Mouse (Mus musculus): Measurements from ENCODE around the gene 2610318N02Rik. TPM values are rescaled to one million over a fixed set of nuclear protein-coding genes. Genes with fewer than 3 reads are reported as not detected.
A peak's percentile ranks its signal among the peaks of the same experiment; 100 is the strongest.

The 2610318N02Rik gene
- polyA plus RNA-seq, 1 experiment = 0.89 TPM

DNA sequence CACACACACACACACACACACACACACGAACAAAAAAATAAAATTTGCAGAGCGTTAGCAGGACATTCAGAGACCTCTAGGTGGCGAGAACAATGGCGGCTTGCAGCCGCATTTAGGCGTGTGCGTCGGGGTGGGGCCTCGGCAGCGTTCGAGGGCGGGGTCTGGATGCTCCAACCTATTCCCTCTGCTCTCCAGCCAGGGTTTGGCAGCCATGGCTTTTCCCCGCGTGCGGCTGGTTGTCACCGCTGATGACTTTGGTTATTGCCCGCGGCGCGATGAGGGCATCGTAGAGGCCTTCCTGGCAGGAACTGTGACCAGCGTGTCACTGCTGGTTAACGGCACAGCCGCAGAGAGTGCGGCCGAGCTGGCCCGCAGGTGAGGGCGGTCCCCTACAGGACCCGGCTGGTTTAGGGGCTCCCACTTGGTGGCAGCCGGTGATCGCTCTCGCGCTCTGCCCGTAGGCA, 21.8 kb upstream of the 2610318N02Rik start, which contains the start of gene Ccdc116:
Ccdc116 (minus strand) TSS at position 458 of the 464 bp plus-strand sequence.
- peak within 1 kb of the TSS; percentile 64 for H3K4me3 ChIP-seq (replicated peaks; ENCODE audit: extremely low read depth, low read depth, low read length)
- under 1% methylated on average over 34 of the region's 34 CpGs for WGBS
- TF ChIP-seq POLR2A (IDR thresholded peaks at IDR 0.05; ENCODE audit: borderline replicate concordance, extremely low read depth, low read depth, low read length) = no peak
- TF ChIP-seq CTCF (IDR thresholded peaks at IDR 0.05; ENCODE audit: insufficient read depth, low read length) = peak; percentile 51
- peaks cover 10% of the 10 kb centered on the region for H3K4me1 ChIP-seq (ENCODE audit: control insufficient read depth, insufficient read depth, low read length)
- peak; percentile 68 for DNase-seq

DNA sequence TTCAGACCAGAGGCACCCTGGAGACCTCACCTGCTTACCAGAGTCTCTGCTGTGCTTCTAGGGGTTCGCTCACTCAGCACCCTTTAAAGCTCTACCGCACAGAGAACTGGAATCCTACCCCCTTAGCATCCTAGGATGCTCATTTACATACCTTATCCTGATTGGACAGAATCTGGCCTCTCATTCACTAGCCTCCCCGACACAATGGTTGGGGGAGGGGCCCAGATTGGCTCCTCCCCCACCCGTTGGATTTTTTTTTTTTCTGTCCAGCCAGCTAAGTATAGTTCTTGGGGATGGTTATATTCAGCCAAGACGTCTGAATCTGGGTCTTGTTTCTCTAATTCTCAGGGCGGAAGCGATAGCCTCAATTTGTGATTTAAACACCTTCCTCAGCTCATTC, 19.4 kb upstream of the 2610318N02Rik start, which contains the start of gene Ydjc:
Ydjc (plus strand) TSS at position 283 of the 400 bp plus-strand sequence.
- WGBS = 32% methylated on average over 7 of the region's 7 CpGs

DNA sequence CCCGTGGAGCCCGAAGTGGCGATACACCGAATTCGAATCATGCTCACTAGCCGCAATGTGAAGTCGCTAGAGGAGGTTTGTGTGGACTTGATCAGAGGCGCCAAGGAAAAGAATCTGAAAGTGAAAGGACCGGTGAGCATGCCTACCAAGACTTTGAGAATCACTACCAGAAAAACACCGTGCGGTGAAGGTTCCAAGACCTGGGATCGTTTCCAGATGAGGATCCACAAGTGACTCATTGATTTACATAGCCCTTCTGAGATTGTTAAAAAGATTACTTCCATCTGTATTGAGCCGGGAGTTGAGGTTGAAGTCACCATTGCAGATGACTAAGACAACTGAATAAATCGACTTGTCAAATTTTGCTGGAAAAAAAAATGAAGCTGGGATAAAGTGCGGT, 12.4 kb upstream of the 2610318N02Rik start:
- DNase-seq = no peak
- no peak overlapping the region for H3K4me3 ChIP-seq (replicated peaks; ENCODE audit: extremely low read depth, low read depth, low read length)
- 82% methylated on average over 15 of the region's 15 CpGs for WGBS
- TF ChIP-seq CTCF (IDR thresholded peaks at IDR 0.05; ENCODE audit: insufficient read depth, low read length) = no peak
- TF ChIP-seq POLR2A (IDR thresholded peaks at IDR 0.05; ENCODE audit: borderline replicate concordance, extremely low read depth, low read depth, low read length) = no peak
- H3K4me1 ChIP-seq (ENCODE audit: control insufficient read depth, insufficient read depth, low read length) = no peaks in the 10 kb centered on the region

More for the DNA sequence above, 19.4 kb upstream of the 2610318N02Rik start, which contains the start of gene Ydjc:
- peaks cover 10% of the 10 kb centered on the region for H3K4me1 ChIP-seq (ENCODE audit: control insufficient read depth, insufficient read depth, low read length)
- no peak for DNase-seq
- no peak within 1 kb of the TSS for H3K4me3 ChIP-seq (replicated peaks; ENCODE audit: extremely low read depth, low read depth, low read length)
- TF ChIP-seq CTCF (IDR thresholded peaks at IDR 0.05; ENCODE audit: insufficient read depth, low read length) (no peak), POLR2A (IDR thresholded peaks at IDR 0.05; ENCODE audit: borderline replicate concordance, extremely low read depth, low read depth, low read length) (no peak)

DNA sequence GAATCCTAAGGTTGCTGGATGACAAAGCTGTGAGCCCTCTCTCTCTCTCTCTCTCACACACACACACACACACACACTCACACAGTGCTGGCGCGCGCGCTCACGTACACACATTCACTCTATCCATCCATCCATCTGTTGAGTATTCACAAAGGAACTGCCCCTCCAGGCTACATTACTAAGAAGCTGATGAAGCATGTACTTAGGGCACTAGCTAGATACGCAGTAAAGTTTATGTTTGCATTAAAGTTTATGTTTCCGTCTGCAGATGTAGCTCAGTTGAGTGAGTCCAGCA, 7.9 kb upstream of the 2610318N02Rik start:
- Histone ChIP-seq H3K4me1 (ENCODE audit: control insufficient read depth, insufficient read depth, low read length) (peaks cover 3% of the 10 kb centered on the region; the same call in 1 of the 2 replicates), H3K4me3 (replicated peaks; ENCODE audit: extremely low read depth, low read depth, low read length) (no peak overlapping the region)
- 38% methylated on average over 7 of the region's 7 CpGs for WGBS
- no peak for DNase-seq
- TF ChIP-seq POLR2A (IDR thresholded peaks at IDR 0.05; ENCODE audit: borderline replicate concordance, extremely low read depth, low read depth, low read length) (no peak), CTCF (IDR thresholded peaks at IDR 0.05; ENCODE audit: insufficient read depth, low read length) (no peak)

DNA sequence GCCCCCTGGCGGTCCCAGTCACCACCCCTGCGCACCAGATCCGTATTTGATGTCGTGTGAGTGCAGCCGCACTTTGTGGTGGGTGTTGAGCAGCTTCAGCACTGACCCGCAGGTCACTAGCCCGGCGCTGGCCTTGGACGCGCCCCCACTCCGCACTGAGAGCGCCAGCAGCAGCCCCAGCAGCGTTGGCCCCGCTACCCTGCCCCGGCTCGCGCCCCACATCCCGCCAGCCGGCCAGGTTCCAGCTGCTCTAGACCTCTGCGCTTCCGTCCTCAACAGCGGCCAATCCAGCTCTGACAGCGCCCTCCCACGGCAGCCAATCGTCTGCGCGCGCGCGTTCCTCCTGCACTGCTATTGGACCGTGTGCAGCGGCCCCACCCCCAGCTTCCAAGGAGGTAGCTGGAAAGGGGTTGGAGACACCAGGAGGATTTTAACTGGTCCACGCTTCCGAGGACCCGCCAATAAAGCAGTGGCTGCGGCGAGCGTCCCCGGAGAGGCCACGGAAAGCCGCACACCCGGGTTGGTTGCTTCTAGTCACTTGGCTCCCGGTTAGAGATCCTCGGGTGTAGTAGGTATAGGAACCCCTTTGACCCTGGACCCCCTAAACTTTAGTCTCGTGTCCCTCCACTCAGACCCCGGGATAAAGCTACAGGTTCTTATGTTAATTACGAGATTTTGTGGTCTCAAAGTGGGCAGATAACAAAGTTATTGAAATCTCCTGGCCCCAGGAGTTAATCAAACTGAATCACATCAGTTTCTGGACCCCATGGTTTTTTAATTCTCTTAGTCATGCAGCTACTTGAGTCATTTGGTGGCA, 7.3 kb upstream of the 2610318N02Rik start, which contains the start of gene Sdf2l1:
Sdf2l1 (minus strand) TSS at position 295 of the 817 bp plus-strand sequence.
- 0 out of 2 replicates have a peak, but pooled peaks have one; percentile 4 for TF ChIP-seq CTCF (IDR thresholded peaks at IDR 0.05; ENCODE audit: insufficient read depth, low read length)
- TF ChIP-seq POLR2A (IDR thresholded peaks at IDR 0.05; ENCODE audit: borderline replicate concordance, extremely low read depth, low read depth, low read length) = peak; percentile 29; the same call in 1 of the 2 replicates
- Histone ChIP-seq H3K4me3 (replicated peaks; ENCODE audit: extremely low read depth, low read depth, low read length) (peak within 1 kb of the TSS; percentile 86), H3K4me1 (ENCODE audit: control insufficient read depth, insufficient read depth, low read length) (peaks cover 3% of the 10 kb centered on the region; the same call in 1 of the 2 replicates)
- under 1% methylated on average over 47 of the region's 47 CpGs for WGBS
- DNase-seq = peak; percentile 95

DNA sequence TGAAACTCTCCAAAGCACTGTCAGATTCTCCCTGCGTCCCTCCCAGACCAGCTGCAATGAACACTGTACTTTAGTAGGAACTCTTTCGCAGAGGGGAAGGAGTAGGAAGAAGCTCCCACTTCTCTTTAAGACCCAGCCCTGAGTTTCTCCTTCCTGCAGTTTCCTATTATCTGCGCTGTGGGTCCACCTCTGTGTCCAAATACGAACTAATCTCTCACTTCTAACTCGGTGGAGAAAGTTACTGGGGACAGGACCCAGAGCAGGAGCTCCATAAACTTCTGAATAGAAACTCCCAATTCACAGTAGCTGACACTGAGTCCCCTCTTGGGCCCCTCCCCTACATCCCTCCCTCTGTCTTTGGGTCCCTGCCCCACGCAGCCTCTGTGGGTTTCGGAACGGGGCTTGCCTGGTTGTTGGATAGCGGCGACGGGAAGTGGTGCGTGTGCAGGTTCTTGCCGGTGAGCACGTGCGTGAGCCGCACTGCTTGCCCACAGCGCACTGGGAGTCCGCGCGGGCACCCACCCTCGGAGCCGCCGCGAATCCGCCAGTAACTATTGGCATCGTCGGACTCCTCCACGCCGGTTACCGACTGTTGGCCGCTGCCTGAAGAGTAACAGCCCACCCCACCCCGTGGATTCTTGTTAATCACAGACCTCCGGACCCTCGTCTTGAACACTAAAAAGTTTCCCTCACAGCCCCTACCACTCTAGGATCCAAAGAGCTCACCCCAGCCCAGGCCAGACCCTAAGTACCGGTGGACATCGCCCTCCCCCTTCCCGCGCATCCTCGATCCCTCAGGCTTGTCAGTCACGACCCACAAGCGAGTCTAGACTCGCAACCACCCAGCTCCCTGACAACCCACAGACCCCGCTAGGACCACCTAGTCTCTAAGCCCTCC, 6.5 kb upstream of the 2610318N02Rik start:
- Histone ChIP-seq H3K4me3 (replicated peaks; ENCODE audit: extremely low read depth, low read depth, low read length) (peak overlapping the region; percentile 86), H3K4me1 (ENCODE audit: control insufficient read depth, insufficient read depth, low read length) (peaks cover 3% of the 10 kb centered on the region; the same call in 1 of the 2 replicates)
- no peak for TF ChIP-seq POLR2A (IDR thresholded peaks at IDR 0.05; ENCODE audit: borderline replicate concordance, extremely low read depth, low read depth, low read length)
- TF ChIP-seq CTCF (IDR thresholded peaks at IDR 0.05; ENCODE audit: insufficient read depth, low read length) = no peak
- WGBS = 4% methylated on average over 43 of the region's 43 CpGs
- DNase-seq = no peak

DNA sequence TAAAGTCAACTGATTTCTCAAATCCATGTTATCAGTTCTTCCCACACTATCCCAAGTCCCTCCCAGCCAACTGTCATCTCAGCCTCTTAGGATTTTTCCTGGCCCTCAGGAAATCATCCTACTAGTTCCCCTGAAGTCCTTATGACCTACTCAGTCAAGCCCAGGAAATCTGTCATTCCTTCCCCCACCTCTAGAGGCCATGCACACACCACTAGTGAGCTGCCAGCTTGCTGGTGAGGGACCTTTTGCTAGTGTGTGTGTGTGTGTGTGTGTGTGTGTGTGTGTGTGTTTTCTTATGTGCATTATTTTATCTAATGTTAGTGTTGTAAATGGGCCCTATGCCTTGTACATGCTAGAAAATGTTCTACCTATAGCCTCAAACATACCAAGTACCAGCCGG, 2.3 kb upstream of the 2610318N02Rik start:
- peaks cover 3% of the 10 kb centered on the region; the same call in 1 of the 2 replicates for H3K4me1 ChIP-seq (ENCODE audit: control insufficient read depth, insufficient read depth, low read length)
- TF ChIP-seq CTCF (IDR thresholded peaks at IDR 0.05; ENCODE audit: insufficient read depth, low read length) = peak; percentile 71
- TF ChIP-seq POLR2A (IDR thresholded peaks at IDR 0.05; ENCODE audit: borderline replicate concordance, extremely low read depth, low read depth, low read length) = no peak
- 88% methylated on average over 1 of the region's 1 CpGs for WGBS
- DNase-seq = no peak
- H3K4me3 ChIP-seq (replicated peaks; ENCODE audit: extremely low read depth, low read depth, low read length) = no peak overlapping the region

DNA sequence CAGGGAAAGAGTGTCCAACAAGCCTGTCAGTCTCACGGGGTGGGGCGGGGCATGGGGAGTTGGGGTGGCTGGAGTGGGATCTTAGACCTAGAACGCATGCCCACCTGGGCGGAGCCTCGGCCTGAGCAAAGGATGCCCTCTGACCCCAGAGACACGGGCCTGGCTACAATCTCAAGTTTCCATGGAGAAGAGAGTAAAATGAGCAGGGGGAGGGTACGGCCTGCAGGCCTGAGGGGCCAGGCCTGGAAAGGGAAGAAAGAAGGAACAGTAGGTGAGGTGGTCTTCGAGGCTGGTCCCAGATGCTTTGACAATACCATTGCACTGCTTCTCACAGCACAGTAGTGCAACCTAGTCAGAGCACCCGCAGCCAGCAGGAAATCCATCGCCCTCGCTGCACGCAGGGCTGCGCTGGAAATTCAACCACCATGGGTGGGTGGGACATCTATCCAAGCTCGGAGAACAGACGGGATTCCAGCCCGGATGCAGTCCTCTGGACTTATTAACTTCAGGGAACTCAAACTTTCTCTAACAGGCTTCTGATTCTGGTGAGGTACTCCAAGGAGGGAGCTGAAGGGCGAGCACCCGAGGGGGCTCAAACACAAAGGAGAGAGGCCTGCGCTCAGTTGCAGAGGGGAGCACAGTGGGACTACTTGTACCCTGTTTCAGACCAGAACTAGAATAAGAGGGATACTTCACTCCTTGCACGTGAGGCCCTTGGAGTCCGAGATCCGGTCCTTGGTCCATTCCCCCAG, 672 bp downstream of the 2610318N02Rik start:
- H3K4me3 ChIP-seq (replicated peaks; ENCODE audit: extremely low read depth, low read depth, low read length) = no peak overlapping the region
- WGBS = 25% methylated on average over 22 of the region's 22 CpGs
- DNase-seq = no peak

More for the DNA sequence above, 672 bp downstream of the 2610318N02Rik start:
- H3K4me1 ChIP-seq (ENCODE audit: control insufficient read depth, insufficient read depth, low read length) = no peaks in the 10 kb centered on the region
- TF ChIP-seq POLR2A (IDR thresholded peaks at IDR 0.05; ENCODE audit: borderline replicate concordance, extremely low read depth, low read depth, low read length) (no peak), CTCF (IDR thresholded peaks at IDR 0.05; ENCODE audit: insufficient read depth, low read length) (no peak)

Measured in lung, adult 2 months (tissue).